Mouse (Mus musculus) heart, postnatal 14 days (tissue): ENCODE measurements around the gene Med13l. TPM values are rescaled to one million over a fixed set of nuclear protein-coding genes. Genes with fewer than 3 reads are reported as not detected.

Source experiments
- DNase-seq, 2 experiments: peaks; one replicate each; pipeline ENCODE4 v3.0.0; 2021 to 2022
- intact Hi-C: fragments of 180-260 bp; cut with DNase I; formaldehyde crosslinking; loops from one replicate; pipeline ENCODE4 v1.15.1; 2025
- total RNA-seq, 2 experiments: library from RNA; stranded (reverse); gene quantifications; 2 replicates each; pipeline ENCODE4 v1.2.3; 2021

Gene Med13l
- total RNA-seq, 2 experiments from 2014 or later = 33.0 to 34.8 TPM

- intact Hi-C loops = no loop called here
- DNase-seq = no peak
Observed at GRCm38 (mm10) chr5:118589186-118589892, 28.9 kb downstream of the Med13l start.

GRCm38 (mm10) chr5:118590868-118591267 lies 30.4 kb downstream of the Med13l start:
- intact Hi-C loops = no loop called here
- no peak for DNase-seq

GRCm38 (mm10) chr5:118591826-118592499 lies 31.5 kb downstream of the Med13l start:
- intact Hi-C loops = no loop called here
- no peak for DNase-seq

DNA sequence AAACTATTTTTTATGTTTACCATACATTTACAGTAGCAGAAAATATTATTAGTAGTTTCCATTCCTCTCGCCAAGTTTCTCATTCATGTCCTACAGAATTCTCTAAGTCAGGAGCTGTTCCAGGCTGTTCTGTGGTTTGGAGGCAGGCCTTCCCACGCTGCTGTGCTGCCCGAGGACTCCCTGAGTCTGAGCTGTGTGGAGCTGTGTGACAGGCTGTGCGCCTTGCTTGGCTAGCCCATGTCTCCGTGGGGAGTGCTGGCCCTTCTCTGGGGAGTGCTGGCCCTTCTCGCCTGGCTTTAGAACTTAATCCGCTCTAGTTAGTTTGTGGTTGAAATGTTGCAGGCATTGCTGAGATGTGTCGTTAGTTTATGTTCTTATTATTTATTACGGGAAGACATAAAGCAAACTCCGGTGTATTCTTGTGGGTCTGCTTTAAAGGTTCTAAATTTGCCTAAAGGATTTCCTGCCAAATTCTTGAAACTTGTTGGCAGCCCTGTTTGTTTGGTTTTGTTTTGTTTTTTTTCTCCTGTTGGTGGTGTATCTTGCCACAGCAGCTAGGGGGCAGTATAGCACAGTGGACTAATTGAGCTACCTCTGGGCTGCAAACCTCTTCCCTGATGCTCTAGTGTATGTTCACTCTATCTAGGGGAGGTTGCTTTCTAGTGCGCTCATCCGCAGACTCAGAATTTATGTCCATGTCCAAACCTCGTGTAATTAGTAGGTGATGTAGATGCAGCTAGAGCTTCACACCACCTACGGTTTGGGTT lies 34.2 kb downstream of the Med13l start:
- DNase-seq = peak; percentile 67 to 80
- intact Hi-C loops = loop anchor here (2.0 to 5.0 kb wide), 4 partner anchors 60 to 262 kb away; no protein-coding TSS in a partner anchor

GRCm38 (mm10) chr5:118595901-118596300 lies 35.4 kb downstream of the Med13l start:
- no peak for DNase-seq
- intact Hi-C loops = loop anchor here (2.0 to 5.0 kb wide), 4 partner anchors 59 to 264 kb away; no protein-coding TSS in a partner anchor

DNA sequence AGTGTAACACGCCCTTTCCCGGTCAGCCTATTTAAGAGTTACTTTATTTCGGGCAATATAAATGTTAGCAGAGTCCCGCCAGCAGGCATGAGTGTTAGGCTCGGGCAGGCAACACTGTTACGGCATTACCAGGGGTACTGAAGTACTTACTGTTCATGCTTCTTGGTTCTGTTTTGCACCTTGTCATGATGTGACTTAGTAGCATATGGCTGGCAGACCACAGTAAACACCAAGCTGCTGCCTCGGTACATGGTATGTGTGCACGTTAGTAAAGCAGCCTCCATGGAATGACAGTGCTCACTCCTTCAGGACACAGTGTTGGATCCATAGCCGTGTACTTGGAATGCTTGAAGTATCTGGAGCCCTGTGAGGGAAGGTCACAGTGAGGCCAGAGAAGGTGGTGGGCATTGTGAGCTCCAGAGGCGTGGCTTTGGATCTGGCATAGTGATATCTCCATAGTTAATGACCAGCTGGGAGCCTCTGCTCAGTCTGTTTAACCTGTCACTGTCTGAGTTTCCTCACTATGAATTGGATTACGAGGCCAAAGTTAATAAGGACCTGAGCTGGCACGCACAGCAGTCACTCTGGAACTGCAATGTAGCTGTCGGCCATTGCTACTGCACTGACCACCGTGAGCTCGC lies 36.1 kb downstream of the Med13l start:
- intact Hi-C loops = loop anchor here (5.0 kb wide), 1 partner anchor 264 kb away; no protein-coding TSS in a partner anchor
- DNase-seq = no peak

DNA sequence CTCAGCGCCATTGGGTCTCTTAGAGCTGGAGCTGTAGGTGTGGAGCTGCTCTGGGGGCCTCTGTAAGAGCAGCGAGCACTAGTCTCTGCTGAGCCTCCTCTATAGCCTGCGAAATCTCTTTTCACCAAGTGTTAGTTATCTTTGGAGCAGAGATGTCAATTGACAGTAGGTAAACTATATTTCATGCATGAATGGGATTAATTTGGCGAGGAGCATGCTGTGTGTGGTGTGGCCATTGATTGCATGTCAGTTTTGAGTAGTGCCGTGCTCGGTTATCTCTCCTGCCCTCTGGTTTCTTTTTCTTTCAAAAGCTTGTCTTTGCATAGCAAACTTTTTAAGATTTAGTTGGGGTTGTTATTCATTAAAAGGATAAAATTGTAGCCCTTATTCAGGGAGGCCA lies 38.1 kb downstream of the Med13l start:
- intact Hi-C loops = loop anchor here (5.0 kb wide), 1 partner anchor 266 kb away; no protein-coding TSS in a partner anchor
- DNase-seq = no peak

- no peak for DNase-seq
- intact Hi-C loops = no loop called here
Observed at GRCm38 (mm10) chr5:118601452-118601851, 41.0 kb downstream of the Med13l start.

GRCm38 (mm10) chr5:118602706-118603105 lies 42.2 kb downstream of the Med13l start:
- intact Hi-C loops = no loop called here
- DNase-seq = no peak

- DNase-seq = no peak
- intact Hi-C loops = no loop called here
Observed at GRCm38 (mm10) chr5:118605424-118606067, 45.1 kb downstream of the Med13l start.

GRCm38 (mm10) chr5:118606636-118607035 lies 46.2 kb downstream of the Med13l start:
- peak; percentile 34 to 38 for DNase-seq
- intact Hi-C loops = no loop called here

GRCm38 (mm10) chr5:118607900-118608299 lies 47.4 kb downstream of the Med13l start:
- intact Hi-C loops = no loop called here
- DNase-seq = no peak

DNA sequence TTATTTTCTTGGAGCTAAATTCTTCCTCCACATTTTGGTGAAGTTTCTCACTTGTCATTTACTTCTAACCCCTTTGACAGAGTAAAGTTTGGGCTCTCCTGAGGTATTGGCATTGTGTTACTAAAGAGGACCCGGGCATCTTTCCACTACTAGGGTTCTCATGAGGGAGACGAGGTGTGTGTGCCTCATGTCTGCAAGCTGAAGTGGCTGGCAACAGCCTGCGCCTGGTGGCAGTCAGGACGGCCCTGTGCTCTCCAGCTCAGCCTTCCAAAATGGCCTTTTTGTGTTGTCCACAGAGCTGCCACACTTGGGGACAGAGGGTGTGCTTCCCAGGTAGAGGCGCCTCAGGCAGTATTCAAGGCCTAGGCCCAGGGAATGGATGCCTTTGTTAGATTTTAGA lies 50.0 kb downstream of the Med13l start:
- intact Hi-C loops = no loop called here
- no peak for DNase-seq

GRCm38 (mm10) chr5:118612956-118613631 lies 52.6 kb downstream of the Med13l start:
- no peak for DNase-seq
- intact Hi-C loops = no loop called here

GRCm38 (mm10) chr5:118613704-118614103 lies 53.2 kb downstream of the Med13l start:
- DNase-seq = peak in 1 of 2 experiments; percentile 43
- intact Hi-C loops = no loop called here

- intact Hi-C loops = no loop called here
- peak; percentile 41 to 43 for DNase-seq
Observed at GRCm38 (mm10) chr5:118614116-118614515, 53.6 kb downstream of the Med13l start.

GRCm38 (mm10) chr5:118614571-118614981 lies 54.1 kb downstream of the Med13l start:
- DNase-seq = no peak

DNA sequence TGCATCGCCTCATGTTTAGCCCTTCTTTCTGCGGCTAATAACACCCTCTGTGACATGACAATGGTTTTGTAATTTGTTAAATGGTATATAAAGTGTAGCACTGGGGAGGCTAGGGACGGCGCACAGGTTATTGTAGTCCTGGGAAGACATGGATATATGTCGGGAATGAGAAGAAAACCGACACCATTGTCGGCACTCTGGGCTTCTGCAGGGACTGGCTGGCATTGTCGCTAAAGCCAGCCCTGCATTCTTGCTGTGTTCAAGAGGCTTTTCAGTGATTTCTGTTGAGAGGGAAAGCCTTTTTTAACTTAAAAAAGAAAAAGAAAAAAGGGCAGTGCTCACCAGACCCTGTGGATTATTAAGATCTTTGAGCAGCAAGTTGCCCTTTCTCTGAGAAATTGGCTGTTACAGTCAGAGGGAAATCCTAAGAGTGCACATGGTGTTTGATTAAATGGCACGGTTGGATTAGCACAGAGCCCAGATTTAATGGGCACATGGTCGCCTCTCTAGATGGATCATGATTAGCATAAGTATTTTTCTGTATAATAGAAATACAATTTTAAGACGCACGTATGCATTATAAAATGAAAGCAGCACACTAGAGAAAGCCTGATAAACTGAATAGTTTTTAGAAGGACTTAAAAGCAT lies 58.6 kb downstream of the Med13l start:
- intact Hi-C loops = no loop called here
- DNase-seq = no peak

More at GRCm38 (mm10) chr5:118614571-118614981, 54.1 kb downstream of the Med13l start:
- intact Hi-C loops = no loop called here

DNA sequence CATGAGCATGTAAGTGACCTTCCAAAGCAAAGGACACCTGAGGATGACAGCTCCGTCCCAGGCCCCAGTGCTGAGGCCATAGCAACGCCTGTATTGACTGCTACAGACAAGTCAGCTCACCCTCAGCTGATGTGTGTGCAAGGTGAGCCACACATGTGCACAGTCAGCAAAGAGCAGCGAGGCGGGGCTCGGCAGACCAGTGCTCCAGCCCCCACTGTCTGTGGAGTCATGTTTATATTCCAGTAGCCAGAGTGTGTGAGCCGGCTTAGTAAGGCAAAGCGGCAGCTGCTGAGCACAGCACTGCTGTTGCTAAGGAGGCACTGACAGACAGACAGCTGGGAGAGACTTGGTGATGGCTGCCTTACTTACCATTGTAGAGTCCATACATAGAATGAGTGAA lies 59.3 kb downstream of the Med13l start:
- intact Hi-C loops = no loop called here

More for the DNA sequence above, 59.3 kb downstream of the Med13l start:
- DNase-seq = no peak
